Mouse (Mus musculus): ENCODE measurements around the gene Gm49340. TPM values are rescaled to one million over a fixed set of nuclear protein-coding genes. Genes with fewer than 3 reads are reported as not detected.

Gm49340 gene
- polyA plus RNA-seq (2014; fragmentation: Nextera tagmentation; extraction: Ambion mirVana) = not detected in 2 replicates

DNA sequence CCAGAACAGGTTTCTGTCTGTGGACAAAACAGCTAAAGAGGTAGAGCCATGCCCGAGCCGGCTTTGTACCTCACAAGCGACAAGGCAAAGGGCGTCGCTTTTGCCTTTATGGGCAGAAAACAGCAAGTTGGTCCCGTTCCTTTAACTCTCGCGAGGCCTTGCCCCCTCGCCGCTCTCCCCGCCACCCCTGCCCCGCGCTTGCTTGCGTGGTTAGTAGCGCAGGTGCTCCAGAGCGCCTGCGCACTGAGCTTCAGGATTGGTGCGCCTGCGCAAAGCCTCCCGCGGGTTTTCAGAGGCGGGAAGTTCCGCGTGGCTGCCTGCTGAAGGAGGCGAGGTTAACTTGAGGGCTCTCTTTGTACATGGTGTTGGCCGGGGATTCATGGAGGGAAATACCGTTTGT, at the start of gene Gm49340, which contains the start of the genes Aspa and Spata22:
TSS of gene Gm49340 (plus strand) at position 300 of the 400 bp plus-strand sequence.
TSS of gene Aspa (minus strand) at position 155 of the 400 bp plus-strand sequence.
TSS of gene Spata22 (plus strand) at position 300 of the 400 bp plus-strand sequence.
- Histone ChIP-seq H3K36me3 (ENCODE audit: control insufficient read depth, insufficient read depth, low read length) (no peaks in the 10 kb centered on the region), H3K9ac (ENCODE audit: low read length) (no peak within 1 kb of the TSS), H3K4me2 (ENCODE audit: low read length) (no peak within 1 kb of the TSS), H3K27ac (ENCODE audit: low read depth, low read length) (no peak within 1 kb of the TSS), H3K4me3 (ENCODE audit: low read depth, low read length) (no peak within 1 kb of the TSS), H3K27me3 (replicated peaks; ENCODE audit: control insufficient read depth, insufficient read depth, low read length) (no peaks in the 10 kb centered on the region), H3K4me1 (ENCODE audit: control insufficient read depth, insufficient read depth, low read length) (no peaks in the 10 kb centered on the region), H3K9me3 (replicated peaks; ENCODE audit: control insufficient read depth, low read length) (no peaks in the 10 kb centered on the region)
- DNase-seq (ENCODE audit: low spot score) = no peak
- WGBS = 86% methylated on average over 27 of the region's 27 CpGs
- ATAC-seq = no peak

DNA sequence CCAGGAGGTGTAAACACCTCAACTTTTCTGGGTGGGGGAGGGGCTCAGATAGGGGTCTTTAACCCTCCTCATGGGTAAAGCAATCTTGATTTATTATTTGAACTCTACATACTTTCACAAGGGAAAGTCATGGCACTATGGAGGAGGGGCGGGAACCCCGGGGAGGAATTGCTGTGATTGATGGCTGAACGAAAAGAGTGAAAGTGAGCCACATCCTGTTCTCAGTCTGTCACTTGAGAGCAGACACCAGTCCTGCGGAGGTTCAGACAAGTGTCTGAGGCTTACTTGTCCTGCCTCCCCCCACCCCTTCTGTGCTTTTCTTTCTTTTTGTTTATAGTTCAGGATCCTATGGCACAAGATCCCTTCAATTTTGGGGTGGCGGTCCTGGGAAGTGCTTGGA, 48.8 kb upstream of the Gm49340 start:
- H3K27ac ChIP-seq (ENCODE audit: low read depth, low read length) = no peak overlapping the region
- DNase-seq (ENCODE audit: low spot score) = no peak
- H3K9me3 ChIP-seq (replicated peaks; ENCODE audit: control insufficient read depth, low read length) = no peaks in the 10 kb centered on the region
- ATAC-seq = no peak
- no peak overlapping the region for H3K4me3 ChIP-seq (ENCODE audit: low read depth, low read length)
- no peak overlapping the region for H3K9ac ChIP-seq (ENCODE audit: low read length)
- H3K27me3 ChIP-seq (replicated peaks; ENCODE audit: control insufficient read depth, insufficient read depth, low read length) = no peaks in the 10 kb centered on the region
- 77% methylated on average over 5 of the region's 5 CpGs for WGBS
- no peaks in the 10 kb centered on the region for H3K36me3 ChIP-seq (ENCODE audit: control insufficient read depth, insufficient read depth, low read length)
- H3K4me2 ChIP-seq (ENCODE audit: low read length) = no peak overlapping the region
- no peaks in the 10 kb centered on the region for H3K4me1 ChIP-seq (ENCODE audit: control insufficient read depth, insufficient read depth, low read length)

DNA sequence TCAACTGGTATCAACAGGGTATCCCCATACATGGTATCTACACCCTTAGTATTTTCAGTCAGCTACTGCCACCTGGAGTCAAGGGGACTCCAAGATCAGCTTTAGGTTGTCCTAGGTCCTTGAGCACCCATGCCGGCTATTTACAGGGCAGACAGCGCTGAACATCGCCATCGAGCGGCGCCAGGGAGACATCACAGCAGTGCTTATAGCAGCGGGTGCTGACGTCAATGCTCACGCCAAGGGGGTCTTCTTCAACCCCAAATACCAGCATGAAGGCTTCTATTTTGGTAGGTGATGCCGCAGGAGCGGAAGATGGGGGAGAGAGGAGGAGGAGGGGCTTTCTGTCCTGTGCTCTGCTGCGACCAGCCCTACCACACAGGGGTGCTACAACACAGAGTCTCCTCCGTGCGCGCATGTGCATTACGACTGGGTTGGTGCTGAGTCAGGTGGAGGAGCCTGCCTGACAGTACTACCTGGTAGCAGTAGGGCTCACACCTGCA, 48.0 kb upstream of the Gm49340 start:
- H3K4me2 ChIP-seq (ENCODE audit: low read length) = peak overlapping the region; percentile 45
- DNase-seq (ENCODE audit: low spot score) (peak; percentile 58), ATAC-seq (peak; percentile 81)
- no peak overlapping the region for H3K27ac ChIP-seq (ENCODE audit: low read depth, low read length)
- H3K36me3 ChIP-seq (ENCODE audit: control insufficient read depth, insufficient read depth, low read length) = no peaks in the 10 kb centered on the region
- no peaks in the 10 kb centered on the region for H3K27me3 ChIP-seq (replicated peaks; ENCODE audit: control insufficient read depth, insufficient read depth, low read length)
- no peaks in the 10 kb centered on the region for H3K4me1 ChIP-seq (ENCODE audit: control insufficient read depth, insufficient read depth, low read length)
- peak overlapping the region; percentile 27 for H3K4me3 ChIP-seq (ENCODE audit: low read depth, low read length)
- WGBS = 4% methylated on average over 16 of the region's 16 CpGs
- H3K9me3 ChIP-seq (replicated peaks; ENCODE audit: control insufficient read depth, low read length) = no peaks in the 10 kb centered on the region
- H3K9ac ChIP-seq (ENCODE audit: low read length) = peak overlapping the region; percentile 33; the same call in 1 of the 2 replicates

DNA sequence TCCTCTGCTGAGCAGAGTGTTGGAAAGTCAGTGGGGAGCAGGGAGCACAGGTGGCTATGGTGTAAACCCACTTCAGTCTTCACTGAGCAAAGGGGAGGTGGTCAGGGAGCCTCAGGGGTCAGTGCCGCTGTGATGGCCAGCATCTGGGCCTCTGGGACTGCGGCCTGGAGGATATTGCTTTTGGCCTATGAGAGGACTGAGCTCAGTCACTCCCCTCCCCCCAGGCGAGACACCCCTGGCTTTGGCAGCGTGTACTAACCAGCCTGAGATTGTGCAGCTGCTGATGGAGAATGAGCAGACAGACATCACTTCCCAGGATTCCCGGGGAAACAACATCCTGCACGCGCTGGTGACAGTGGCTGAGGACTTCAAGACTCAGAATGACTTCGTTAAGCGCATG, 46.2 kb upstream of the Gm49340 start:
- ATAC-seq (no peak), DNase-seq (ENCODE audit: low spot score) (no peak)
- no peaks in the 10 kb centered on the region for H3K9me3 ChIP-seq (replicated peaks; ENCODE audit: control insufficient read depth, low read length)
- H3K36me3 ChIP-seq (ENCODE audit: control insufficient read depth, insufficient read depth, low read length) = no peaks in the 10 kb centered on the region
- H3K4me1 ChIP-seq (ENCODE audit: control insufficient read depth, insufficient read depth, low read length) = no peaks in the 10 kb centered on the region
- H3K9ac ChIP-seq (ENCODE audit: low read length) = no peak overlapping the region
- H3K27ac ChIP-seq (ENCODE audit: low read depth, low read length) = no peak overlapping the region
- no peak overlapping the region for H3K4me2 ChIP-seq (ENCODE audit: low read length)
- no peaks in the 10 kb centered on the region for H3K27me3 ChIP-seq (replicated peaks; ENCODE audit: control insufficient read depth, insufficient read depth, low read length)
- H3K4me3 ChIP-seq (ENCODE audit: low read depth, low read length) = no peak overlapping the region
- WGBS = 81% methylated on average over 9 of the region's 9 CpGs

DNA sequence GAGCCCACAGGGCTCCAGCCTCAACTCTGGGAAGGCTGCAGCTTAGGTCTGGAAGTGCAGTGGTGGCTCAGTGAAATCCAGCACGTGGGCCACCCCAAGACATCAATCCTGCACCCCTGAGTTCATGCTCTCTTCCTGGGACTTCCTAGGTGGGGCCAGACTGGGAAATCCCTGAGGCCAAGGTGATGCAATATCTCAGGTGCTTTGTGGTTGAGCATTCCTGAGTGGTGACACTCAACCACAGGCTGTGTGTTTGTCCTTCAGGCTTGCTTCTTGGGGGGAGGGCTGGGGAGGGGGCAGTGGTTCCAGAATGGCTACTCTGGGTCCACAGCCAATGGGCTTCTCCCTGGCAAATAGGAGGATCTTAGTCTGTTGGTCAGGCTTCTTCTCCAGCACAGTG, 45.6 kb upstream of the Gm49340 start:
- ATAC-seq = no peak
- Histone ChIP-seq H3K27ac (ENCODE audit: low read depth, low read length) (no peak overlapping the region), H3K27me3 (replicated peaks; ENCODE audit: control insufficient read depth, insufficient read depth, low read length) (no peaks in the 10 kb centered on the region), H3K4me3 (ENCODE audit: low read depth, low read length) (no peak overlapping the region), H3K9ac (ENCODE audit: low read length) (no peak overlapping the region), H3K4me2 (ENCODE audit: low read length) (no peak overlapping the region), H3K36me3 (ENCODE audit: control insufficient read depth, insufficient read depth, low read length) (no peaks in the 10 kb centered on the region), H3K4me1 (ENCODE audit: control insufficient read depth, insufficient read depth, low read length) (no peaks in the 10 kb centered on the region), H3K9me3 (replicated peaks; ENCODE audit: control insufficient read depth, low read length) (no peaks in the 10 kb centered on the region)
- 46% methylated on average over 1 of the region's 1 CpGs for WGBS
- DNase-seq (ENCODE audit: low spot score) = no peak

DNA sequence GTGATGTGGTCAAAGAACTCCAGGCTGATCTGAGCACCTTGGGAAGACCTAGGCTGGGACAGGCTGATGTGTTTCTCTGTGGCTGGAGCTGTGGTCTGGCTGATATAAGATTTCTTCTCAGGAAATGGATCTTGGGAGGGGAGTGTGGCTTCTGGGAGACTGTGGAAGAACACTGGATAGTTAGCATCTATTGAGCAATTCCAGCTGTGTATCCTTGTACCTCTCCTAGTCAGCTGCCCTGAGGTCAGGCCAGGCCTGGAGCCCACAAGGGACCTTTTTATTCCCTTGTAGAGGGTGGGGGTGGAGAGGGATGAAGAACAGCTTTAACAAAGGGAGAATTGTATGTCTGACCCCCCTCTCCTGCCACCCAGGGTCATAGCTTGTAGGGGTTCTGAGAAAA, 45.2 kb upstream of the Gm49340 start:
- no peak for DNase-seq (ENCODE audit: low spot score)
- Histone ChIP-seq H3K9ac (ENCODE audit: low read length) (no peak overlapping the region), H3K27me3 (replicated peaks; ENCODE audit: control insufficient read depth, insufficient read depth, low read length) (no peaks in the 10 kb centered on the region), H3K4me3 (ENCODE audit: low read depth, low read length) (no peak overlapping the region), H3K4me2 (ENCODE audit: low read length) (no peak overlapping the region), H3K36me3 (ENCODE audit: control insufficient read depth, insufficient read depth, low read length) (no peaks in the 10 kb centered on the region), H3K4me1 (ENCODE audit: control insufficient read depth, insufficient read depth, low read length) (no peaks in the 10 kb centered on the region), H3K9me3 (replicated peaks; ENCODE audit: control insufficient read depth, low read length) (no peaks in the 10 kb centered on the region), H3K27ac (ENCODE audit: low read depth, low read length) (no peak overlapping the region)
- ATAC-seq = no peak

DNA sequence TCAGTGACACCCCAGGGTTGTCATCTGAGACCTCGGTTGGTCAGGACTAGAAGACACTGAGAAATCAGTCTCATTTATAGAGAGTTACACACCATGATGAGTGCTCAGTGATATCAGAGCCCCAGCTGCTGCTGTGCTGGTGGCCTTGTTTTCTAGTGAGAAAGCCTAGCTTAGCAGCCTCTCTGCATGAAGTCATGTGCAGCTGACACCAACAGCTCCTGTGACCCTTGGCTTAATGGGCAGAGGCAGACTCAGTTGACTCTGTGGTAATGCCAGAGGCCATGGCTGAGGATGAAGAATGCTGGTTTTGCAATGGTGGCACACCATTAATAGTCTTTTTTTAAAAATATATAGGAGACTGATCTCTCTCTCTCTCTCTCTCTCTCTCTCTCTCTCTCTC, 39.9 kb upstream of the Gm49340 start:
- Histone ChIP-seq H3K9ac (ENCODE audit: low read length) (no peak overlapping the region), H3K4me2 (ENCODE audit: low read length) (no peak overlapping the region), H3K4me3 (ENCODE audit: low read depth, low read length) (no peak overlapping the region), H3K36me3 (ENCODE audit: control insufficient read depth, insufficient read depth, low read length) (no peaks in the 10 kb centered on the region), H3K27me3 (replicated peaks; ENCODE audit: control insufficient read depth, insufficient read depth, low read length) (no peaks in the 10 kb centered on the region), H3K9me3 (replicated peaks; ENCODE audit: control insufficient read depth, low read length) (no peaks in the 10 kb centered on the region), H3K4me1 (ENCODE audit: control insufficient read depth, insufficient read depth, low read length) (no peaks in the 10 kb centered on the region), H3K27ac (ENCODE audit: low read depth, low read length) (no peak overlapping the region)
- no peak for DNase-seq (ENCODE audit: low spot score)
- no peak for ATAC-seq
- 83% methylated on average over 1 of the region's 1 CpGs for WGBS

DNA sequence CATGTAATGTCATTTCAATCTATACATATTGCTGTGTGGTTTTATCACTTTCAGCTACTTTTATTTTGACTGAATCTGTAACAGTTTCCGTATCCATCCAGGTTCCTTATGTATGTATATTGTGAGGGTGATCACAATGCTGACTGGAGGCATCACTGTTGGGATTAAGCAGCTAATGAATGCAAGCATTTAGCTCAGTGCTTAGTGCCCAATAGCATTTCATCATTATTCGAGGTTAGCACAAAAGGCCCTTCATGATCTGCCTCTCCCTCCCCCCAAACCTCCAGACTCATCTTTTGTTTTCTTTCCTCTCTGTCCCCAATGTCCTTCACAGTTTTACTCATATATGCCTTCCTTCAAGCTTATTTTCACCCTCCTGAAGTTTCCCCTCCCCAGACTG, 26.4 kb upstream of the Gm49340 start:
- no peaks in the 10 kb centered on the region for H3K27me3 ChIP-seq (replicated peaks; ENCODE audit: control insufficient read depth, insufficient read depth, low read length)
- no peaks in the 10 kb centered on the region for H3K9me3 ChIP-seq (replicated peaks; ENCODE audit: control insufficient read depth, low read length)
- no peak for DNase-seq (ENCODE audit: low spot score)
- no peaks in the 10 kb centered on the region for H3K4me1 ChIP-seq (ENCODE audit: control insufficient read depth, insufficient read depth, low read length)
- WGBS = 12% methylated on average over 2 of the region's 2 CpGs
- no peak overlapping the region for H3K4me3 ChIP-seq (ENCODE audit: low read depth, low read length)
- H3K27ac ChIP-seq (ENCODE audit: low read depth, low read length) = no peak overlapping the region
- ATAC-seq = no peak
- no peak overlapping the region for H3K4me2 ChIP-seq (ENCODE audit: low read length)
- no peaks in the 10 kb centered on the region for H3K36me3 ChIP-seq (ENCODE audit: control insufficient read depth, insufficient read depth, low read length)
- no peak overlapping the region for H3K9ac ChIP-seq (ENCODE audit: low read length)

DNA sequence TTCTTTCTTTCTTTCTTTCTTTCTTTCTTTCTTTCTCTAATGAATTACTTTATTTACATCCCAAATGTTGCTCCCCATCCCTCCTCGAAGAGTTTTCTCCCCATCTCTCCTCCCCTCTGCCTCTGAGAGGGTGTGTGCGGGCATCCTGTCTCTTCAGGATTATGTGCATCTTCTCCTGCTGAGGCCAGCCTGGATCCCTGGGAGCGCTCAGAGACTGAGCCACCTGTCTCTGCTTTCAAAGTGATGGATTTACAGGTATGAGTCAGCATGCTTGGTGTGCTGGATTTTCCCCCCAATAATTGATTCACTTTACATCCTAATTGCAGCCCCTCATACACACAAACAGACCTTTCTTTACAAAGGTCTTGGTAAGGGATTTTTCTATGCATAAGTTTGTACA, 13.6 kb upstream of the Gm49340 start:
- Histone ChIP-seq H3K27ac (ENCODE audit: low read depth, low read length) (no peak overlapping the region), H3K4me3 (ENCODE audit: low read depth, low read length) (no peak overlapping the region), H3K36me3 (ENCODE audit: control insufficient read depth, insufficient read depth, low read length) (no peaks in the 10 kb centered on the region), H3K9me3 (replicated peaks; ENCODE audit: control insufficient read depth, low read length) (no peaks in the 10 kb centered on the region), H3K4me1 (ENCODE audit: control insufficient read depth, insufficient read depth, low read length) (no peaks in the 10 kb centered on the region), H3K4me2 (ENCODE audit: low read length) (no peak overlapping the region), H3K9ac (ENCODE audit: low read length) (no peak overlapping the region), H3K27me3 (replicated peaks; ENCODE audit: control insufficient read depth, insufficient read depth, low read length) (no peaks in the 10 kb centered on the region)
- no peak for DNase-seq (ENCODE audit: low spot score)
- ATAC-seq = no peak
- 47% methylated on average over 3 of the region's 3 CpGs for WGBS

All from forebrain, embryonic 14.5 days (tissue).